Mouse (Mus musculus) right cerebral cortex, postnatal 36 days (tissue): ENCODE measurements around the gene Gpbar1.

Source experiments
- DNase-seq, 2 experiments: peaks; one replicate each; pipeline ENCODE4 v3.0.0; 2022; ENCODE audit warnings: low spot score in 2 of 2, mixed read lengths in 1 of 2

Gene Gpbar1

GRCm38 (mm10) chr1:74295456-74296171 lies 17.3 kb downstream of the Gpbar1 start:
- peak; percentile 84 to 86 for DNase-seq

- DNase-seq: no peak
Observed at GRCm38 (mm10) chr1:74296477-74296876, 18.1 kb downstream of the Gpbar1 start.

- DNase-seq: no peak
Observed at GRCm38 (mm10) chr1:74297269-74297668, 18.9 kb downstream of the Gpbar1 start.

- no peak for DNase-seq
Observed at GRCm38 (mm10) chr1:74298157-74298750, 19.9 kb downstream of the Gpbar1 start.

- DNase-seq: no peak
Observed at GRCm38 (mm10) chr1:74298996-74299395, 20.6 kb downstream of the Gpbar1 start.

GRCm38 (mm10) chr1:74300347-74301110 lies 22.2 kb downstream of the Gpbar1 start:
- DNase-seq: no peak

- no peak for DNase-seq
Observed at GRCm38 (mm10) chr1:74302229-74302628, 23.9 kb downstream of the Gpbar1 start.

- no peak for DNase-seq
Observed at GRCm38 (mm10) chr1:74302835-74303234, 24.5 kb downstream of the Gpbar1 start.

- no peak for DNase-seq
Observed at GRCm38 (mm10) chr1:74303509-74304338, 25.4 kb downstream of the Gpbar1 start.

- no peak for DNase-seq
Observed at GRCm38 (mm10) chr1:74304339-74304790, 26.0 kb downstream of the Gpbar1 start.

GRCm38 (mm10) chr1:74304946-74305345 lies 26.6 kb downstream of the Gpbar1 start:
- no peak for DNase-seq

- no peak for DNase-seq
Observed at GRCm38 (mm10) chr1:74305522-74305921, 27.2 kb downstream of the Gpbar1 start, which contains the start of gene Tmbim1. Tmbim1 (minus strand) TSS chr1:74305622.

- DNase-seq: no peak
Observed at GRCm38 (mm10) chr1:74307146-74307545, 28.8 kb downstream of the Gpbar1 start.

- DNase-seq: no peak
Observed at GRCm38 (mm10) chr1:74308001-74308964, 29.9 kb downstream of the Gpbar1 start.

GRCm38 (mm10) chr1:74309767-74310166 lies 31.4 kb downstream of the Gpbar1 start:
- DNase-seq: no peak

- peak; percentile 41 to 62 for DNase-seq
Observed at GRCm38 (mm10) chr1:74313049-74313692, 34.8 kb downstream of the Gpbar1 start.

GRCm38 (mm10) chr1:74314796-74315195 lies 36.4 kb downstream of the Gpbar1 start:
- DNase-seq: no peak

GRCm38 (mm10) chr1:74316114-74316827 lies 37.9 kb downstream of the Gpbar1 start:
- no peak for DNase-seq

- no peak for DNase-seq
Observed at GRCm38 (mm10) chr1:74318711-74319110, 40.4 kb downstream of the Gpbar1 start.
